Mouse (Mus musculus) mouse trophoblast stem cell (cell line): Measurements from ENCODE around the gene Ypel3.

Experiments
- in situ Hi-C, 2 experiments: fragments of 300-500 bp; cut with MseI, MboI; formaldehyde crosslinking; loops; 2 replicates in 1 of 2; 3 replicates in 1 of 2; pipeline ENCODE4 v1.15.1; 2025

The Ypel3 gene

GRCm38 (mm10) chr7:126793456-126794270, 16.9 kb downstream of the Ypel3 start:
- in situ Hi-C loops, result no loop called here

GRCm38 (mm10) chr7:126794271-126794605, 17.5 kb downstream of the Ypel3 start:
- in situ Hi-C loops, result no loop called here

- in situ Hi-C loops, result no loop called here
Observed at GRCm38 (mm10) chr7:126795387-126796317, 18.9 kb downstream of the Ypel3 start.

GRCm38 (mm10) chr7:126796350-126796932, 19.7 kb downstream of the Ypel3 start:
- in situ Hi-C loops, result no loop called here

- in situ Hi-C loops, result no loop called here
Observed at GRCm38 (mm10) chr7:126797411-126798126, 20.8 kb downstream of the Ypel3 start, which contains the start of gene Fam57b. TSS of gene Fam57b (plus strand) at chr7:126797668.

GRCm38 (mm10) chr7:126798127-126799049, 21.6 kb downstream of the Ypel3 start:
- in situ Hi-C loops, result no loop called here

- in situ Hi-C loops, result no loop called here
Observed at GRCm38 (mm10) chr7:126799050-126799467, 22.3 kb downstream of the Ypel3 start.

- in situ Hi-C loops, result no loop called here
Observed at GRCm38 (mm10) chr7:126799468-126800268, 22.9 kb downstream of the Ypel3 start.

- in situ Hi-C loops, result no loop called here
Observed at GRCm38 (mm10) chr7:126800269-126801056, 23.7 kb downstream of the Ypel3 start.

- in situ Hi-C loops, result no loop called here
Observed at GRCm38 (mm10) chr7:126801057-126801422, 24.3 kb downstream of the Ypel3 start.

- in situ Hi-C loops, result no loop called here
Observed at GRCm38 (mm10) chr7:126802134-126802889, 25.6 kb downstream of the Ypel3 start.

GRCm38 (mm10) chr7:126803181-126803580, 26.4 kb downstream of the Ypel3 start:
- in situ Hi-C loops, result no loop called here

- in situ Hi-C loops, result no loop called here
Observed at GRCm38 (mm10) chr7:126803751-126804150, 27.0 kb downstream of the Ypel3 start.

GRCm38 (mm10) chr7:126806956-126807355, 30.2 kb downstream of the Ypel3 start:
- in situ Hi-C loops, result no loop called here

- in situ Hi-C loops, result no loop called here
Observed at GRCm38 (mm10) chr7:126807405-126807804, 30.6 kb downstream of the Ypel3 start.

- in situ Hi-C loops, result no loop called here
Observed at GRCm38 (mm10) chr7:126808703-126809455, 32.1 kb downstream of the Ypel3 start.

- in situ Hi-C loops, result no loop called here
Observed at GRCm38 (mm10) chr7:126809723-126810369, 33.1 kb downstream of the Ypel3 start.
